Mouse (Mus musculus) telencephalon, adult 2 months (tissue): ENCODE data around the gene Coro6.

Experiments used
- DNase-seq: peaks from one replicate; pipeline ENCODE4 v3.0.0-alpha.2; 2011; ENCODE audit warnings: low read depth, low spot score

The Coro6 gene

GRCm38 (mm10) chr11:77462283-77463100 lies at the start of gene Coro6:
Coro6 (plus strand) TSS chr11:77462411.
- no peak for DNase-seq

GRCm38 (mm10) chr11:77414141-77414839 lies 47.9 kb upstream of the Coro6 start:
- no peak for DNase-seq

GRCm38 (mm10) chr11:77416212-77417000 lies 45.8 kb upstream of the Coro6 start:
- DNase-seq, result no peak

GRCm38 (mm10) chr11:77418021-77418420 lies 44.2 kb upstream of the Coro6 start:
- DNase-seq, result no peak

- no peak for DNase-seq
Measured at GRCm38 (mm10) chr11:77423175-77423859, 38.9 kb upstream of the Coro6 start.

GRCm38 (mm10) chr11:77428446-77428845 lies 33.8 kb upstream of the Coro6 start:
- DNase-seq, result no peak

GRCm38 (mm10) chr11:77437026-77437425 lies 25.2 kb upstream of the Coro6 start:
- DNase-seq, result no peak

- no peak for DNase-seq
Measured at GRCm38 (mm10) chr11:77440081-77440480, 22.1 kb upstream of the Coro6 start.

GRCm38 (mm10) chr11:77441020-77441419 lies 21.2 kb upstream of the Coro6 start:
- no peak for DNase-seq

- DNase-seq, result no peak
Measured at GRCm38 (mm10) chr11:77442186-77443170, 19.7 kb upstream of the Coro6 start.

- DNase-seq, result no peak
Measured at GRCm38 (mm10) chr11:77444939-77445338, 17.3 kb upstream of the Coro6 start.

GRCm38 (mm10) chr11:77446628-77447041 lies 15.6 kb upstream of the Coro6 start:
- no peak for DNase-seq

GRCm38 (mm10) chr11:77449224-77449623 lies 13.0 kb upstream of the Coro6 start:
- no peak for DNase-seq

GRCm38 (mm10) chr11:77451670-77452069 lies 10.5 kb upstream of the Coro6 start:
- no peak for DNase-seq

GRCm38 (mm10) chr11:77453388-77453787 lies 8.8 kb upstream of the Coro6 start:
- no peak for DNase-seq

GRCm38 (mm10) chr11:77455770-77456510 lies 6.3 kb upstream of the Coro6 start:
- no peak for DNase-seq

GRCm38 (mm10) chr11:77456866-77457265 lies 5.3 kb upstream of the Coro6 start:
- DNase-seq, result no peak

GRCm38 (mm10) chr11:77461856-77462255 lies 355 bp upstream of the Coro6 start:
- no peak for DNase-seq

- DNase-seq, result no peak
Measured at GRCm38 (mm10) chr11:77463101-77463445, 862 bp downstream of the Coro6 start.

GRCm38 (mm10) chr11:77463786-77464185 lies 1.6 kb downstream of the Coro6 start:
- DNase-seq, result no peak
